Mouse (Mus musculus) mouse embryonic stem cell (cell line): ENCODE data around the gene Prrc2c.

ENCODE experiments used
- in situ Hi-C, 2 experiments: fragments of 300-500 bp; cut with MboI; formaldehyde crosslinking; loops; 1 replicate in 1 of 2; 3 replicates in 1 of 2; pipeline ENCODE4 v1.14.3; 2019 to 2020; ENCODE audit warnings: low sequenced_read_pairs in 2 of 2, low pct_unique_long_range_greater_than_20kb in 1 of 2, mixed read lengths in 1 of 2; ENCODE audit not compliant: unreplicated experiment in 1 of 2

Prrc2c gene

GRCm38 (mm10) chr1:162740401-162740835 lies at the start of gene Prrc2c:
Prrc2c (minus strand) TSS chr1:162740556.
- in situ Hi-C loops = no loop called here

GRCm38 (mm10) chr1:162785222-162785621 lies 44.9 kb upstream of the Prrc2c start:
- in situ Hi-C loops = loop anchor here in 1 of 2 experiments (25.0 kb wide), 1 partner anchor 277 kb away; no protein-coding TSS in a partner anchor

GRCm38 (mm10) chr1:162783669-162784248 lies 43.4 kb upstream of the Prrc2c start:
- in situ Hi-C loops = loop anchor here in 1 of 2 experiments (25.0 kb wide), 1 partner anchor 279 kb away; no protein-coding TSS in a partner anchor

GRCm38 (mm10) chr1:162781035-162781434 lies 40.7 kb upstream of the Prrc2c start:
- in situ Hi-C loops = loop anchor here in 1 of 2 experiments (25.0 kb wide), 1 partner anchor 281 kb away; no protein-coding TSS in a partner anchor

- in situ Hi-C loops = loop anchor here in 1 of 2 experiments (25.0 kb wide), 1 partner anchor 284 kb away; no protein-coding TSS in a partner anchor
Measured at GRCm38 (mm10) chr1:162777943-162778538, 37.7 kb upstream of the Prrc2c start.

GRCm38 (mm10) chr1:162773661-162774060 lies 33.3 kb upstream of the Prrc2c start:
- in situ Hi-C loops = no loop called here

- in situ Hi-C loops = no loop called here
Measured at GRCm38 (mm10) chr1:162771617-162772360, 31.4 kb upstream of the Prrc2c start.

GRCm38 (mm10) chr1:162752009-162752408 lies 11.7 kb upstream of the Prrc2c start:
- in situ Hi-C loops = no loop called here

GRCm38 (mm10) chr1:162749607-162750006 lies 9.3 kb upstream of the Prrc2c start:
- in situ Hi-C loops = no loop called here

GRCm38 (mm10) chr1:162748761-162749160 lies 8.4 kb upstream of the Prrc2c start:
- in situ Hi-C loops = no loop called here

GRCm38 (mm10) chr1:162739831-162740394 lies 443 bp downstream of the Prrc2c start:
- in situ Hi-C loops = no loop called here

GRCm38 (mm10) chr1:162739406-162739805 lies 950 bp downstream of the Prrc2c start:
- in situ Hi-C loops = no loop called here

- in situ Hi-C loops = no loop called here
Measured at GRCm38 (mm10) chr1:162738472-162738871, 1.9 kb downstream of the Prrc2c start.

GRCm38 (mm10) chr1:162735084-162735483 lies 5.3 kb downstream of the Prrc2c start:
- in situ Hi-C loops = no loop called here

- in situ Hi-C loops = no loop called here
Measured at GRCm38 (mm10) chr1:162734283-162734682, 6.1 kb downstream of the Prrc2c start.

- in situ Hi-C loops = no loop called here
Measured at GRCm38 (mm10) chr1:162732041-162732440, 8.3 kb downstream of the Prrc2c start.

- in situ Hi-C loops = no loop called here
Measured at GRCm38 (mm10) chr1:162729436-162729835, 10.9 kb downstream of the Prrc2c start.

GRCm38 (mm10) chr1:162727981-162728380 lies 12.4 kb downstream of the Prrc2c start:
- in situ Hi-C loops = no loop called here

- in situ Hi-C loops = loop anchor here (25.0 kb wide), 3 partner anchors 886 to 1264 kb away; partner anchors contain the start of genes BC055324 (in 1 of the 2), Mettl18 (in 1 of the 2) and Scyl3 (in 1 of the 2)
Measured at GRCm38 (mm10) chr1:162723610-162724009, 16.7 kb downstream of the Prrc2c start.
